Mouse (Mus musculus): ENCODE data around the gene Ifit1.

GRCm38 (mm10) chr19:34623781-34624180 is 16.9 kb upstream of the Ifit1 start:
- no peak for TF ChIP-seq CTCF (IDR thresholded peaks at IDR 0.05; ENCODE audit: borderline replicate concordance, extremely low read depth, insufficient read depth, insufficient read length)
- TF ChIP-seq POLR2A (IDR thresholded peaks at IDR 0.05; ENCODE audit: borderline replicate concordance, extremely low read depth, insufficient read depth, insufficient read length, poor library complexity, severe bottlenecking): no peak

Data from brain, embryonic 14.5 days (tissue).